Mouse (Mus musculus): ENCODE results near the gene Cep97. TPM values are rescaled to one million over a fixed set of nuclear protein-coding genes. Genes with fewer than 3 reads are reported as not detected.
"Not testable (repeated sequence)": the region's sequence is repeated elsewhere in the genome, so short reads cannot be mapped to it uniquely, and the experiment has no call there.

The Cep97 gene
- polyA plus RNA-seq, 1 experiment: 4.6 TPM

- Histone ChIP-seq H3K27me3 (ENCODE audit: control insufficient read depth, insufficient read depth, insufficient read length) (no peaks in the 10 kb centered on the region), H3K4me2 (ENCODE audit: low read depth) (peak overlapping the region; percentile 95)
Observed at GRCm38 (mm10) chr16:55967221-55967620, 32.6 kb upstream of the Cep97 start.

GRCm38 (mm10) chr16:55966212-55966871 lies 31.7 kb upstream of the Cep97 start, which contains the start of gene Rpl24:
Gene Rpl24, plus strand, starts transcription at chr16:55966275.
- no peaks in the 10 kb centered on the region for H3K27me3 ChIP-seq (ENCODE audit: control insufficient read depth, insufficient read depth, insufficient read length)
- peak within 1 kb of the TSS; percentile 95 for H3K4me2 ChIP-seq (ENCODE audit: low read depth)
- H3K4me3 ChIP-seq: peak within 1 kb of the TSS; percentile 89
- peaks cover 44% of the 10 kb centered on the region for H3K79me2 ChIP-seq (ENCODE audit: control insufficient read depth, insufficient read depth)
- peak; percentile 70 for TF ChIP-seq POLR2AphosphoS2 (IDR thresholded peaks at IDR 0.05; ENCODE audit: insufficient read length, low read depth)
- peak; percentile 85 for TF ChIP-seq SRF (IDR thresholded peaks at IDR 0.05; ENCODE audit: control insufficient read depth, insufficient read length, low read depth)
- TF ChIP-seq REST (IDR thresholded peaks at IDR 0.05; ENCODE audit: insufficient read depth, insufficient read length): no peak
- TF ChIP-seq POLR2A (IDR thresholded peaks at IDR 0.05; ENCODE audit: insufficient read length, low read depth): peak; percentile 55
- no peak for TF ChIP-seq TCF3 (IDR thresholded peaks at IDR 0.05; ENCODE audit: insufficient read length, low read depth)
- H3K36me3 ChIP-seq (ENCODE audit: control insufficient read depth, insufficient read depth): peaks cover 30% of the 10 kb centered on the region
- peak within 1 kb of the TSS; percentile 86 for H3ac ChIP-seq (ENCODE audit: control insufficient read depth, insufficient read length)

More at GRCm38 (mm10) chr16:55967221-55967620, 32.6 kb upstream of the Cep97 start:
- H3ac ChIP-seq (ENCODE audit: control insufficient read depth, insufficient read length): peak overlapping the region; percentile 86
- TF ChIP-seq E2F4 (IDR thresholded peaks at IDR 0.05; ENCODE audit: insufficient read depth): no peak
- no peak for TF ChIP-seq REST (IDR thresholded peaks at IDR 0.05; ENCODE audit: insufficient read depth, insufficient read length)
- no peak for TF ChIP-seq CEBPB (IDR thresholded peaks at IDR 0.05; ENCODE audit: insufficient read depth, poor library complexity, severe bottlenecking)
- TF ChIP-seq USF1 (IDR thresholded peaks at IDR 0.05; ENCODE audit: low read depth): no peak
- TF ChIP-seq POLR2A (IDR thresholded peaks at IDR 0.05; ENCODE audit: insufficient read length, low read depth): no peak
- no peak for TF ChIP-seq TCF12 (IDR thresholded peaks at IDR 0.05; ENCODE audit: insufficient read depth, poor library complexity, severe bottlenecking)
- no peak for TF ChIP-seq MYOD1 (IDR thresholded peaks at IDR 0.05; ENCODE audit: control insufficient read depth in 1 of 3, insufficient read length in 2 of 3, low read depth in 2 of 3)
- TF ChIP-seq MYOG (IDR thresholded peaks at IDR 0.05; ENCODE audit: control insufficient read depth in 1 of 3, insufficient read depth in 1 of 3, insufficient read length in 2 of 3, low read depth in 2 of 3): no peak
- TF ChIP-seq TCF3 (IDR thresholded peaks at IDR 0.05; ENCODE audit: insufficient read length, low read depth): no peak
- no peak for TF ChIP-seq MAX (IDR thresholded peaks at IDR 0.05; ENCODE audit: low read depth)
- no peak for TF ChIP-seq SRF (IDR thresholded peaks at IDR 0.05; ENCODE audit: control insufficient read depth, insufficient read length, low read depth)
- TF ChIP-seq POLR2AphosphoS2 (IDR thresholded peaks at IDR 0.05; ENCODE audit: insufficient read length, low read depth): no peak
- peaks cover 36% of the 10 kb centered on the region for H3K36me3 ChIP-seq (ENCODE audit: control insufficient read depth, insufficient read depth)
- H3K4me3 ChIP-seq: peak overlapping the region; percentile 89
- peaks cover 44% of the 10 kb centered on the region for H3K79me2 ChIP-seq (ENCODE audit: control insufficient read depth, insufficient read depth)

DNA sequence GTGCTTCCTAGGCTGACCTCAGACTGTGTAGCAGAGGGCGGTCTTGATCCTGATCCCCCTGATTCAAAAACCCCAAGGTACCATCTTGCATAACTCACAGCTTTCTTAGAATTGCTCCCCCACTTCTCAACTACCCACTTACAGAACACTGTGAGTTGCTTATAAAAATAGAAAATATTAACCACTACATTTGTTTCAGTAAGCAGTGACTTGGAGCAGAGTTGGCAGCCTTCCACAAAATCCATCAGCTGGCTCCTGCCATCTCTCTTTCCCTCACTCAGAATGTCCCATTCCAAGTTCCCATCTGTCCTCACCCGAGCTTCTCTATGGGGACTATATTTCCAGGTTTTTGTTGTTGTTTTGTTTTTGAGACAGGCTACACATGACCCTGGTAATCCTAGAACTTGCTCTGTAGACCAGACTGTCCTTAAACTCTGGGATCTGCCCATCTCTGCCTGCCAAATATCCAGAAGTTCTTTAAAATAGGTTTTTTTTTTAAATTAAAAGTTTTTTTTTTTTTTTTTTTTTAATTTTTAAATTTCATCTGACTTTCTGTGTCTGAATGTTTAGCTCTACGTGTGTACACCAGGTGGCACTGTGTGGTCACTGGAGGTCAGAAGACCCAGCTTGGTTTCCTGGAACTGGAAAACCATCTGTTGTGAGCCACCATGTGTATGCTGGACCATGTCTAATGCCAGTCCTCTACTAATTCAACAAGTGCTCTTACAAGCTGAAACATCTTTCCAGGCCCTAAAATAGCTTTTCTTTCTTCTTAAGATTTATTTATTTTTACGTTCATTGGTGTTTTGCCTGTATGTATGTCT lies 29.7 kb upstream of the Cep97 start:
- H3K4me3 ChIP-seq: no peak overlapping the region

DNA sequence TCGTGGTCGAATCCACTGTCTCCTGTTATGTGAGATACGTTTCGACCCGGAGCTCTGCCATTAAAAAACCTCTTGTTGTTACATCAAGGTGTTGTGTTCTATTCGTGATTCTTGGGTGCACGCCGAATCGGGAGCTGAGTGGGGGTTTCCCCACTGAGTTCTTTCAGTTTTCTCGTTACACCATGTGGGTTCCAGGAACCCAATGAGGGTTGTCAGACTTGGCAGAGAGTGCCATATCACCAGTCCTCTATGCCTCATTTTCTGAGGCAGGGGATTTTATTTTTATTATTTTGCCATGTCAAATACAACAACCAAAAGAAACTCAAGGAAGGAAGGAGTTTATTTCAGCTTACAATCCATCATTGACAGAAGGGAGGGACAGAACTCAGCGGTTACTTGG lies 28.4 kb upstream of the Cep97 start:
- not testable (repeated sequence) for H3ac ChIP-seq (ENCODE audit: control insufficient read depth, insufficient read length); H3K27me3 ChIP-seq (ENCODE audit: control insufficient read depth, insufficient read depth, insufficient read length); H3K4me2 ChIP-seq (ENCODE audit: low read depth); H3K4me3 ChIP-seq
- H3K36me3 ChIP-seq (ENCODE audit: control insufficient read depth, insufficient read depth): peaks cover 11% of the 10 kb centered on the region
- H3K79me2 ChIP-seq (ENCODE audit: control insufficient read depth, insufficient read depth): peaks cover 18% of the 10 kb centered on the region

More for the DNA sequence above, 29.7 kb upstream of the Cep97 start:
- no peak for TF ChIP-seq USF1 (IDR thresholded peaks at IDR 0.05; ENCODE audit: low read depth)
- no peak for TF ChIP-seq MAX (IDR thresholded peaks at IDR 0.05; ENCODE audit: low read depth)
- TF ChIP-seq MYOD1 (IDR thresholded peaks at IDR 0.05; ENCODE audit: control insufficient read depth in 1 of 3, insufficient read length in 2 of 3, low read depth in 2 of 3): no peak
- Histone ChIP-seq H3K4me2 (ENCODE audit: low read depth) (peak overlapping the region; percentile 34), H3K27me3 (ENCODE audit: control insufficient read depth, insufficient read depth, insufficient read length) (no peaks in the 10 kb centered on the region), H3K79me2 (ENCODE audit: control insufficient read depth, insufficient read depth) (peaks cover 29% of the 10 kb centered on the region), H3ac (ENCODE audit: control insufficient read depth, insufficient read length) (no peak overlapping the region), H3K36me3 (ENCODE audit: control insufficient read depth, insufficient read depth) (peaks cover 12% of the 10 kb centered on the region)

DNA sequence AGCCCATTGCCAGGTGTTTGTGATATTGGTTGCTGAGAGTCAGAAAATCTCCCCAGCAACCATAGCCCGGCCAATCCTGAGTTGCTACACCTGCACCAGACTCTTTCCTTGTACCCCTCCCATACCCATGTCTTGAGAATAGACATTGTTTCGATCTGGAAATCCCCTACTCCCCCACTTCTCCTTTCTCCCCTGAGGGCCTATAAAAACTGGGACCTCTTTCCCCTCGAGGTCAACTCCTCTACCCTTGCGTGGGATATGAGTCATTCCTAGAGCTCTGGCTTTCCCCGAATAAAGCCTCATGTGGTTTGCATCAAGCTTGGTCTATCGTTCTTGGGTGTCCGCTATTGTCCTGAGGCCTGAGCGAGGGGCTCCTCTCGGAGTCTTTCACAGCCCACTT lies 19.5 kb upstream of the Cep97 start:
- not testable (repeated sequence) for H3K79me2 ChIP-seq (ENCODE audit: control insufficient read depth, insufficient read depth); H3K36me3 ChIP-seq (ENCODE audit: control insufficient read depth, insufficient read depth); H3ac ChIP-seq (ENCODE audit: control insufficient read depth, insufficient read length); H3K4me3 ChIP-seq; H3K4me2 ChIP-seq (ENCODE audit: low read depth); H3K27me3 ChIP-seq (ENCODE audit: control insufficient read depth, insufficient read depth, insufficient read length)

All from myocyte (in vitro differentiated cells).